Mouse (Mus musculus) liver, postnatal 0 days (tissue): ENCODE data around the gene Akap8l.

Source experiments
- CTCF ChIP-seq: sonication (generic); IDR thresholded peaks from 2 replicates; pipeline ENCODE4 v1.5.1; 2016; ENCODE audit warnings: antibody characterized with exemption, low read depth
- EP300 ChIP-seq: IDR thresholded peaks from 2 replicates; pipeline ENCODE4 v1.6.1; 2016; ENCODE audit warnings: antibody characterized with exemption, low read depth, mild to moderate bottlenecking

DNA sequence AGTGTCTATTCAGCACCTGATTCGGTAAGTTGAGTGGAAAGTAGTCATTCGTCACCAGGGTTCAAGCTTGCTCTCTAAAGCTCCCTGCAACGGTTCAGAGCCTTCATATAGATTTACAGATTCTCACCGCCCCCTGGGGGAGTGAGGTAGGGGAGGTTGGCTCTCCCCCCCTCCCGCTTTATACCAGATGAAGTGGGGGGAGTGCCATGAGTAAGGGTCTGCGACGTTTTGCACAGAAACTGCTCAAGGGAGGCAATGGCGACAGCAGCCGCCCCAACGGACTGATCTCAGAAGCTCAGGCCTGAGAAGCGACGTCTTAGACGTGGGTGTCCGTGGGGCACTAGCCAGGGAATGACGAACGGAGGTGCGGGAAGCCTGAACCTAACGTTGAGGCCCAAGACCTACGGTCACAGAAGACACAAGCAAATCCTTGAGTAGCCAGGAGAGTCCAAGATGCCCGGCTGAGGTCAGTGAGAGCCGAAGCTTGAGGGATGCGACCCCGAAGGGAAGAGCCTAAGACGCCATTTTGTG lies 491 bp downstream of the Akap8l start:
- TF ChIP-seq CTCF (no peak), EP300 (no peak)
